Mouse (Mus musculus) bone marrow, adult 2 months (tissue): Measurements from ENCODE around the gene AU041133.
"Not testable (repeated sequence)": the region's sequence is repeated elsewhere in the genome, so short reads cannot be mapped to it uniquely, and the experiment has no call there.

ENCODE experiments used
- CTCF ChIP-seq: fragments of 200-500 bp; IDR thresholded peaks from 2 replicates; pipeline ENCODE4 v1.5.1; 2011; ENCODE audit warnings: low read length, control low read depth; ENCODE audit not compliant: control insufficient read depth, insufficient read depth
- POLR2A ChIP-seq: fragments of 200-500 bp; IDR thresholded peaks from 2 replicates; pipeline ENCODE4 v1.6.1; 2011; ENCODE audit warnings: low read depth, mild to moderate bottlenecking, control low read depth, low read length, borderline replicate concordance; ENCODE audit not compliant: control insufficient read depth

DNA sequence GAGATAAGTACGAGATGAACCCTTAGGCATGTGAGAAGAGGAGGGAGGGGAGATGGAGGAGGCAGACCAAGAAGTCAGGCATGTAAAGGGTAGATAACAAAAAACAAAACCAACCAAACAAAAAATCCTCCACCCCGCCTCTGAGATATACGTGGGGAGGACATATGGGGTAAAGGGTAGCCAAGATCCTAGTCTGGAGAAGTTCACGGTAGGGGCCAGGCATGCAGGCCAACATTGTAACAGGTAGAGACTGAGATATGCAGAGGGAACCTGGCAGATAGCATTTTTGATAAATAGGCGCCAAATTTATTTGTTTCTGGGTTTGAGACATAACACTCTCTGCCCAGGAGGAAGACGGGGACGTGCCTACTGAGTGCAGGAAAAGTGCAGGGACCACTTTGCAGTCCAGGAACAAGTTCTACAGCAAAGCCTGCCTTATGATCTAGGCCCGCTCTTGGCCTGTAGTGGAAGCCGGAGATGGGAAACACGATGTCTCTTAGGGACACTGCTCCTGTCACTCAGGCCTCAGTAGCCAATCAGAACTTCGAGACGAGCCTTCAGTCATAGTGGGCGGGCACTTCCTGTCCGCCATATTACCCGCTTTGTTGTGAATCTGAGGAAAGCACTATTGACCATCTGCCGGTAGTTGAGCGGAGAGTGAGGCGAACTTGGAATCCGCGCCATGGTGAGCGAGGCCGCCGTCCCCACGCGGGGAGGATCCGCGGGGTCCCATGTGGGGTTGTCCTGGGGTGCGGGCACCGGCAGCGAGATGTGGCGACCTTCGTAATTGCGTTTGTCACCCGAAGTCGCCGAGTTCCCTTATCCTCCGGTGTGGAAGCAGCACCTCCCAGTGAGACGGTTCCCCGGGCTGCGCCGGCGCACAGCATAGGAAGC is 44.8 kb upstream of the AU041133 start, which contains the start of gene BC024063:
- not testable (repeated sequence) for TF ChIP-seq POLR2A, CTCF
